Mouse (Mus musculus) liver, postnatal 0 days (tissue): Measurements from ENCODE around the gene Trim61.

Experiments used
- CTCF ChIP-seq: sonication (generic); IDR thresholded peaks from 2 replicates; pipeline ENCODE4 v1.5.1; 2016; ENCODE audit warnings: antibody characterized with exemption, low read depth
- EP300 ChIP-seq: IDR thresholded peaks from 2 replicates; pipeline ENCODE4 v1.6.1; 2016; ENCODE audit warnings: antibody characterized with exemption, low read depth, mild to moderate bottlenecking

GRCm38 (mm10) chr8:64987731-64988130 is 30.6 kb downstream of the Trim61 start, which contains the start of gene Trim75:
- no peak for TF ChIP-seq CTCF
- no peak for TF ChIP-seq EP300
